Mouse (Mus musculus) cerebellum, adult 2 months (tissue): ENCODE results near the gene Insl3. TPM values are rescaled to one million over a fixed set of nuclear protein-coding genes. Genes with fewer than 3 reads are reported as not detected.
A peak's percentile ranks its signal among the peaks of the same experiment; 100 is the strongest.

ENCODE experiments used
- DNase-seq, 2 experiments: peaks; one replicate each; pipeline ENCODE4 v3.0.0; 2021
- H3K27ac ChIP-seq: fragments of 200-500 bp; 2 replicates; pipeline ENCODE4 v1.5.1; 2012; ENCODE audit warnings: low read length, control low read depth, inconsistent platforms; ENCODE audit not compliant: insufficient read depth
- H3K27me3 ChIP-seq: fragments of 200-500 bp; 2 replicates; pipeline ENCODE4 v1.6.1; 2012; ENCODE audit warnings: inconsistent platforms, mild to moderate bottlenecking, low read length, moderate library complexity; ENCODE audit not compliant: control insufficient read depth, insufficient read depth
- H3K4me1 ChIP-seq: fragments of 200-500 bp; 2 replicates; pipeline ENCODE4 v1.6.1; 2011; ENCODE audit warnings: low read length; ENCODE audit not compliant: control insufficient read depth, insufficient read depth
- H3K4me3 ChIP-seq: fragments of 200-500 bp; replicated peaks from 2 replicates; pipeline ENCODE3; 2011; ENCODE audit warnings: mild to moderate bottlenecking, low read depth, low read length, control low read depth; ENCODE audit not compliant: insufficient read depth
- CTCF ChIP-seq: fragments of 200-500 bp; IDR thresholded peaks from 2 replicates; pipeline ENCODE4 v1.5.1; 2011; ENCODE audit warnings: low read depth, mild to moderate bottlenecking, control low read depth, low read length, moderate library complexity, borderline replicate concordance; ENCODE audit not compliant: insufficient read depth
- POLR2A ChIP-seq: fragments of 200-500 bp; IDR thresholded peaks from 2 replicates; pipeline ENCODE4 v1.6.1; 2011; ENCODE audit warnings: low read length, control low read depth, borderline replicate concordance; ENCODE audit not compliant: insufficient read depth
- WGBS: fragments of 180-500 bp; shearing (Covaris S2); methylation state at CpG from one replicate; pipeline ENCODE4 v1.1.7; 2018; 5-methylcytosine and 5-hydroxymethylcytosine counted together
- polyA plus RNA-seq: library from polyadenylated mRNA; depleted of rRNA; stranded (reverse); fragments of >200 nt; gene quantifications from 2 replicates; pipeline ENCODE4 v1.2.3, GENCODE M21; 2012; rRNA removed

Gene Insl3
- 0.65 and 2.1 TPM in 2 replicates for polyA plus RNA-seq

DNA sequence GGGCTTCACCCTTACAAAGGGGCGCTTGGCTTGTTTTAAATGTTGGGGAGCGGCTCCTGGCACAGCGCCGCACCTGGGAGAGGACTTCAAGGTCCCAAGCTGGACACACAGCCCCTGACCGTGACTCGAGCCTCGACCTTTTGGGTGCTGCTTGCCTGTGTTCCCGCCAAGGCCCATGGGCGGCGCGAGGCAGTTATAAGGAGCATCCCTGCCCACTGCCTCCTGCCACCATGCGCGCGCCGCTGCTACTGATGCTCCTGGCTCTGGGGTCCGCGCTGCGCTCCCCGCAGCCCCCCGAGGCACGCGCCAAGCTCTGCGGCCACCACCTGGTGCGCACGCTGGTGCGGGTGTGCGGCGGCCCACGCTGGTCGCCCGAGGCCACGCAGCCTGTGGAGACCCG lies at the start of gene Insl3:
Gene Insl3, plus strand, starts transcription at position 187 of the 400 bp plus-strand sequence.
- WGBS = 4% methylated on average over 33 of the region's 33 CpGs
- Histone ChIP-seq H3K27ac (no peak within 1 kb of the TSS), H3K4me1 (peaks cover 10% of the 10 kb centered on the region; the same call in 1 of the 2 replicates), H3K4me3 (no peak within 1 kb of the TSS), H3K27me3 (peaks cover 5% of the 10 kb centered on the region; the same call in 1 of the 2 replicates)
- no peak for DNase-seq
- TF ChIP-seq CTCF (no peak), POLR2A (no peak)

DNA sequence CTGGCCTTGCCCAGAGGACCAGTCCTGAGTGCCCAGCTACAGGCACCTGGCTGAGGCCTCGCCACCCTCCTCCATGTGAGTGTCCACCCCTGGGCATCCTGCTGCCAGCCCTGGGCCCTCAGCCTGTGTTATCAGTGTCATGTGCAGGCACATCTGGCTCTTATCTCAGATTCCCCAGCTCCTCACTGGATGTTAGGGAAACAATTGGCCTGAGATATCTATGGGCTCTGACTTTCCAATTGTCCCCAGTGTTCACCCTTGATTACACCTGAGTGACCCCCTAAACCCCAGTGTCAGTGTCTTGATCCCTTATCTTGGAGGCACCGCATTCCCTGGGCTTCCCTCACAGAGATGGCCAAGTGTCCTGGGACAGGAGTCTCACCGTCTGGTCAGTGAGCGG lies 49.7 kb upstream of the Insl3 start:
- Histone ChIP-seq H3K4me1 (peaks cover 14% of the 10 kb centered on the region), H3K4me3 (no peak overlapping the region), H3K27ac (no peak overlapping the region), H3K27me3 (no peaks in the 10 kb centered on the region)
- DNase-seq = no peak
- 96% methylated on average over 4 of the region's 4 CpGs for WGBS
- no peak for TF ChIP-seq CTCF
- TF ChIP-seq POLR2A = no peak

DNA sequence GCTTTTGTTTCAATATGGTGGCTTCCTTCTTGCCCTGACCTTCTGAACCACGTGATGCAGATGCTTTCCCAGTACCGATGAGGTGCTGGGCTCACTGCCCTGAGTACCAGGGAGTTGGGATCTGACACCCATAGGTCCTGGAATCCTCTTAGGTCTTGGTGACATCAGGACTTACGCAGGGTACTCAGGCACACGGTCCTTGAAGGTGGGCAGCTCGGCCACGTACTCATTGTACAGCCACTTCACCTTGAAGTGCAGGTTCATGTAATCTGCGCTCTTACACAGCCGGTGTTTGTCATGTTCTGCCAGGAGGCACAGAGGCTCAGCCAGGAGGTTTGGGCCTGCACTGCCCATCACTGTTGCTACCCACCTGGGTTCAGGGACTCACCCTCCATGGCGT lies 43.5 kb upstream of the Insl3 start:
- Histone ChIP-seq H3K4me3 (no peak overlapping the region), H3K27me3 (no peaks in the 10 kb centered on the region), H3K4me1 (no peaks in the 10 kb centered on the region), H3K27ac (no peak overlapping the region)
- DNase-seq = no peak
- TF ChIP-seq CTCF = no peak
- TF ChIP-seq POLR2A = no peak
- WGBS = 78% methylated on average over 9 of the region's 9 CpGs

DNA sequence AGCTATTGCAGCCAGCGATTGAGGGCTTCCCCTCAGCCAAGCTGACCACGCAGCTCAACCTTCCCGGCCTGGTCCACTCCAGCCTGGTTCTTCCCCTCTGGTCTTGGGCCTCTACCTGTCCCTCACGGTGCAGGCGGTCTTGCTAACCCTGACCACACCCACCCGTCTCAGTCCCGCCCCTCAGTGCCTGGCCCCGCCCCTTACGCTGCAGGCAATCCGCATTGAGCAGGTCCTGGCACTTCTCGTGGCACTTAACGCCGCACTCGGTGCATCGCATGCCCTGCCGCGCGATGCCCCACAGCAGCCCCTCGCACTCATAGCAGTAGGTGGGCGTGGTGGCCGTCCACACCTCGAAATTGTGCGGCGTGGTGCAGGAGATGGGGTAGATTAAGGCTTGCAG lies 34.4 kb upstream of the Insl3 start:
- no peak for TF ChIP-seq CTCF
- TF ChIP-seq POLR2A = no peak
- no peak for DNase-seq
- H3K27ac ChIP-seq = no peak overlapping the region

DNA sequence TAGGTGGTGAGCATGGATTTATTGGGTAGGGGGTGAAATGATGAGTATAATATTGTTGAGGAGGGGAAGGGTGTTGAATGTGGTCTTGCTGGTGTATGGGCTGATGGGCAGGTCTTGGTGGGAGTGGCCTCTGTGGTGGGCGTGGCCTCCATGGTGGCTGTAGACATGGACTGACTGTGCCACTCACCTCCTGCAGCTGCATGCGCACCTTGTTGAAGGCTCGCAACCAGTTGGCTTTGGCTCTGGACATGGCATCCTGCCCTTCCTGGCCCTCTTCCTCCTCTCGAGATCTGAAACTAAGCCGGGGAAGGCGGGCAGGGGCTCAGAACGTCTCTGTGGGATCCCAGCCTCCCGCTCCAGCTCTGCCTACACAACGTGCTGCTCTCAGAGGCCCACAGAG lies 31.2 kb upstream of the Insl3 start:
- H3K27me3 ChIP-seq = no peaks in the 10 kb centered on the region
- no peak overlapping the region for H3K4me3 ChIP-seq
- peaks cover 25% of the 10 kb centered on the region for H3K4me1 ChIP-seq
- DNase-seq = no peak
- TF ChIP-seq CTCF (no peak), POLR2A (no peak)
- H3K27ac ChIP-seq = no peak overlapping the region
- 43% methylated on average over 9 of the region's 9 CpGs for WGBS

More for the DNA sequence above, 34.4 kb upstream of the Insl3 start:
- Histone ChIP-seq H3K4me1 (peaks cover 15% of the 10 kb centered on the region), H3K4me3 (no peak overlapping the region), H3K27me3 (no peaks in the 10 kb centered on the region)
- 28% methylated on average over 24 of the region's 24 CpGs for WGBS

DNA sequence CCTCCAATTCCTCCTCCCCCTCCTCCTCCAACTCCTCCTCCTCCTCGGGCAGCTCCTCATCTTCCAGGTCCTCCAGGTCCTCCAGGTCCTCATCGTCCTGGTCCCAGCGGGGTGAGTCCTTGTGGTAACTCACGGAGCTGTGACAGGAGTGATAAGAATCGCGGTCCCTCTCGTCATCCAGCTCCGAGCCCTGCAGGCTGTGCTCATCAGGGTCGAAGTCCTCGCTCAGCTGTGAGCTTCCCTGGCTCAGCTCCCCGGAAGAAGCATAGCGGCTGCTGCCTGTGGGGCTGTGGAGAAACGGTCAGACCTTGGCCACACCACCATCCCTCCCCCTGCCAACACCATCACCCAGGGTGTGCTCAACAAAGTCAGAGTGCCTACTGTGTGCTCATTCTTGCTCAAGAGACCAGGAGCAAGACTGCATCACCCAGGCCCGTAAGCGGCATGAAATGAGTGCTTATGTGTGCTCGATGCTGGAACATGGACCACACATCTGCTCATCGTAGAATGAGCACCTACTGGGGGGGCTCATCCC lies 30.4 kb upstream of the Insl3 start:
- Histone ChIP-seq H3K4me1 (peaks cover 25% of the 10 kb centered on the region), H3K4me3 (no peak overlapping the region), H3K27me3 (no peaks in the 10 kb centered on the region), H3K27ac (no peak overlapping the region)
- no peak for TF ChIP-seq CTCF
- no peak for TF ChIP-seq POLR2A
- no peak for DNase-seq
- 32% methylated on average over 17 of the region's 17 CpGs for WGBS

DNA sequence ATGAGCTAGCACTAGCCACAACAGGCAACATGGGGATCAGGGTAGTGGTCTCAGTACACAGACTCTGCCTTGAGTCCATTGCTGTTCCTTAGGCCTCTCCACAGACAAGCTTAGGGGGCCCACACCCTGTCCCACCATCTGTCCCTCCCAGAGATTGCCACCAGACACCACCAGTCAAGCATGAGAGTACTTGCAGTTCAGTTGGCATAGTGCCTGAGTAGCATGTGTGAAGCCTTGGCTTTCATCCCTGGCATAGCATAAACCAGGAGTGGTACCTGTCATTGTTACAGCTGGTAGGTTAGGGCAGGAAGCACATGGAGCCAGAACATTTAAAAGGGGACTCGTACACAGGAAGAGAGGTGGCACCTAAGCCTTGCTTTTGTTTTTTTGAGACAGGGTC lies 29.3 kb upstream of the Insl3 start:
- H3K27me3 ChIP-seq = no peaks in the 10 kb centered on the region
- peaks cover 25% of the 10 kb centered on the region for H3K4me1 ChIP-seq
- peak overlapping the region; percentile 17; the same call in 1 of the 2 replicates for H3K27ac ChIP-seq
- peak; percentile 70 to 85 for DNase-seq
- WGBS = 11% methylated on average over 1 of the region's 1 CpGs
- H3K4me3 ChIP-seq = no peak overlapping the region
- TF ChIP-seq POLR2A (no peak), CTCF (no peak)

DNA sequence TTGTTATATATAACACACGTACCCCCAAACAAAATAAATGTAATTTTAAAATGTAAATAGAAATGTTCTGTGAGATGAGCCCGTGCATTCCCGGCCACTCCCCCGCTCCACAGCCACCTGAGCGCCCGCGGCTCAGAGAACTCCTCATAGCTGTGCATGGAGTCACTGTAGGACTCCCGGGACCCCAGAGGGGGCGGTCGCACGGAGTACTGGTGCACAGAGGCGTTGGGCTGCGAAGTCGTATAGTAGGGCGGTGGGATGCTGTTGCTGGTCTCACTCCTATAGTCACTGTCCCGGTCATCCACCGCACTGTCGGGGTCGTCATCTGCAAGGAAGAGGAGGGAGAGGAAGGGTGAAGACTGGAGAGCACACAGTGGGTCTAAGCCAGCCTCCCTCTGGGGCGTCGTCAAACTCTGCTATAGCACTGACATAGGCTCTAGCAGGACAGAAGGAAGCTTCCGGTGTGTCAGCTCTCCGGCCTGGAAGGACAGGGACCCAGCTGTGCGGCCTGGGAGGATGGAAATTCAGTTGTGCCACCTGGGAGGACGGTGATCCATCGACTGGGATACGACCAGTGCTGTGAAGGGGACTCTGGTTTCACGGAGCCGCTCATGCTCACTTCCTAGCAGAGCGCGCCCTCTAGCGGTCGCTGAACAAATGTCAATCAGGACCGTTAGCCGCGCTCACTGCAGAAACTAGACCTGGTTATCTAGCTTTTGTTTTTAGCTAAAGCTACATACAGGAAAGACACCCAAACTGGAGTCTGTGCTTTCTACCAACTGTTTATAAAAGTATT lies 28.5 kb upstream of the Insl3 start:
- H3K27ac ChIP-seq = no peak overlapping the region

More for the DNA sequence above, 28.5 kb upstream of the Insl3 start:
- TF ChIP-seq POLR2A = no peak
- TF ChIP-seq CTCF = peak; percentile 92
- WGBS = 13% methylated on average over 36 of the region's 36 CpGs
- Histone ChIP-seq H3K4me1 (peaks cover 25% of the 10 kb centered on the region), H3K4me3 (no peak overlapping the region), H3K27me3 (no peaks in the 10 kb centered on the region)
- DNase-seq = peak; percentile 83 to 90
